Mouse (Mus musculus) MEL (cell line): ENCODE measurements around the gene Necap2.

Experiments
- CTCF ChIP-seq, 3 experiments: IDR thresholded peaks in 2 of 3; conservative IDR thresholded peaks in 1 of 3; 2 replicates each; pipeline ENCODE4 v1.5.1; 2011 to 2012; ENCODE audit warnings: low read length in 3 of 3, low read depth in 2 of 3, mild to moderate bottlenecking in 2 of 3, improper control_type of control experiment in 1 of 3, inconsistent platforms in 1 of 3, mixed read lengths in 1 of 3, moderate library complexity in 1 of 3; ENCODE audit not compliant: control insufficient read depth in 1 of 3, insufficient read depth in 1 of 3, poor library complexity in 1 of 3, severe bottlenecking in 1 of 3
- JUND ChIP-seq: IDR thresholded peaks from 2 replicates; pipeline ENCODE4 v1.6.1; 2011; ENCODE audit warnings: low read depth, mild to moderate bottlenecking, improper control_type of control experiment, low read length
- MAX ChIP-seq: IDR thresholded peaks from 2 replicates; pipeline ENCODE4 v1.6.1; 2011; ENCODE audit warnings: low read length, improper control_type of control experiment
- TAL1 ChIP-seq: IDR thresholded peaks from 2 replicates; pipeline ENCODE4 v1.6.1; 2012; ENCODE audit warnings: mild to moderate bottlenecking, inconsistent platforms, low read length, moderate library complexity, mixed read lengths

- peak; percentile 27 to 44 (median 34); a peak in 4 of 6 replicates for TF ChIP-seq CTCF (IDR thresholded peaks at IDR 0.05 in 2 of 3, conservative IDR thresholded peaks at IDR 0.05 in 1 of 3; ENCODE audit: control insufficient read depth in 1 of 3, insufficient read depth in 1 of 3, low read depth in 2 of 3, low read length in 3 of 3, poor library complexity in 1 of 3, severe bottlenecking in 1 of 3)
- TF ChIP-seq JUND, result no peak
- no peak for TF ChIP-seq TAL1
- TF ChIP-seq MAX, result no peak
Observed at GRCm38 (mm10) chr4:141120700-141121099, 42.5 kb upstream of the Necap2 start.
